Mouse (Mus musculus): Measurements from ENCODE around the gene Olfr171. TPM values are rescaled to one million over a fixed set of nuclear protein-coding genes. Genes with fewer than 3 reads are reported as not detected.
"Not testable (repeated sequence)": the region's sequence is repeated elsewhere in the genome, so short reads cannot be mapped to it uniquely, and the experiment has no call there.

Olfr171 gene
- total RNA-seq (2021) = not detected
- long read RNA-seq, experiment 1 = 0 reads
- long read RNA-seq, experiment 2 = 0 reads

- no peak for DNase-seq (ENCODE audit: low spot score)
Measured at GRCm38 (mm10) chr16:19629816-19630215, at the start of gene Olfr171. Gene Olfr171, minus strand, starts transcription at chr16:19629916.

GRCm38 (mm10) chr16:19670768-19671357, 41.1 kb upstream of the Olfr171 start:
- no peak for DNase-seq (ENCODE audit: low spot score)

- no peak for DNase-seq (ENCODE audit: low spot score)
Measured at GRCm38 (mm10) chr16:19666312-19666711, 36.6 kb upstream of the Olfr171 start.

- not testable (repeated sequence) for DNase-seq (ENCODE audit: low spot score)
Measured at GRCm38 (mm10) chr16:19611782-19612181, 17.9 kb downstream of the Olfr171 start, which contains the start of gene Olfr170. Gene Olfr170, minus strand, starts transcription at chr16:19611882.

- DNase-seq (ENCODE audit: low spot score) = no peak
Measured at GRCm38 (mm10) chr16:19603166-19603565, 26.6 kb downstream of the Olfr171 start.

Other genes starting within 250 kb of the Olfr171 start
- not detected for gene Olfr165, start 206.8 kb downstream of the Olfr171 start, total RNA-seq (2021)
- not detected for gene Olfr166, start 146.2 kb downstream of the Olfr171 start, total RNA-seq (2021)
- gene Olfr167, start 107.7 kb downstream of the Olfr171 start, total RNA-seq (2021) = not detected
- not detected for gene Olfr168, start 94.4 kb downstream of the Olfr171 start, total RNA-seq (2021)
- gene Olfr169, start 58.1 kb downstream of the Olfr171 start, total RNA-seq (2021) = not detected
- not detected for gene Olfr170, start 18.0 kb downstream of the Olfr171 start, total RNA-seq (2021)
- gene Lamp3, start 76.5 kb upstream of the Olfr171 start, total RNA-seq (2021) = under 1 TPM in 1 of 2 experiments, not detected in 1; 0.07 TPM
- under 1 TPM; 0.05 TPM for gene B3gnt5, start 130.3 kb upstream of the Olfr171 start, total RNA-seq (2021)